Mouse (Mus musculus) brain, embryonic 14.5 days (tissue): ENCODE data around the gene Myb.

Source experiments
- CTCF ChIP-seq: fragments of 200-500 bp; IDR thresholded peaks from 2 replicates; pipeline ENCODE4 v1.5.1; 2012; ENCODE audit warnings: inconsistent platforms, mild to moderate bottlenecking, moderate library complexity, borderline replicate concordance; ENCODE audit not compliant: insufficient read depth, insufficient read length; ENCODE audit errors: extremely low read depth
- POLR2A ChIP-seq: fragments of 200-500 bp; IDR thresholded peaks from 2 replicates; pipeline ENCODE4 v1.6.1; 2012; ENCODE audit warnings: mild to moderate bottlenecking, inconsistent platforms, borderline replicate concordance; ENCODE audit not compliant: poor library complexity, insufficient read depth, insufficient read length, severe bottlenecking; ENCODE audit errors: extremely low read depth

DNA sequence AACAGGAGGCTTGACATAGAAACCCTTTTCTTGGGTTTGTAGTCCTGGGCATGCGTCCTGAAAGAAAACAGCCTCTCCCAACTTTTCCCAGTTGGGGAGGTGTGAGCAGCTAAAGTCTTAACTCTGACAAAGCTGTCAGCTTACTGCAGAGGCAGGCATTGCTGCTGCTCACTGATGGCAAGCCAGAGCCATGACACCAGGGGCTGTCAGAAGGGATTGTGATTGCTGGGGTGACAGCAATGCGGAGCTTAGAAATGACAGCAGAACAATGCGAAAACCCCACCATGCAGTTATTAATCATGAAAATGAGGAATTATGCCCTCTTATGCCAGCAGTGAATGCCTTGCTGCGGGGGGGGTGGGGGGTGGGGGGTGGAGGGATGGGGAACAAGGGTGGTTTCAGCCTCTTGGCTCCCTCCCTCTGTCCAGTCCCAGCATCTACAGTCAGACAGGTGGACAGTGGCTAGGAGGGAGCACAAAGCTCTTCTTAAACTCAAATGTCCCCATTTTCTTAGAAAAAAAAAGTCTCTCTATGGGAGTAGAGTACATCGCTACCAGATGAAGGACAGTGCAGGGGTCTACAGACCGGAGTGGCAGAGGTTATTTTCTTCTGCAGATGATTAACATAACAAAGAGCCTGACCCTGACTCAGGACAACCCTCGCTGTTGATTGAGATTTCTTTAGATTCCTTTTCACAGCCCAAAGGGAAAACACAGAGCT is 51.3 kb downstream of the Myb start:
- TF ChIP-seq POLR2A, result no peak
- no peak for TF ChIP-seq CTCF
